Mouse (Mus musculus) kidney, postnatal 25 days (tissue): Measurements from ENCODE around the gene Lrp5.
A peak's percentile ranks its signal among the peaks of the same experiment; 100 is the strongest.

Experiments
- DNase-seq, 2 experiments: peaks; one replicate each; pipeline ENCODE4 v3.0.0; 2021; ENCODE audit warnings: mixed read lengths in 2 of 2

The Lrp5 gene

DNA sequence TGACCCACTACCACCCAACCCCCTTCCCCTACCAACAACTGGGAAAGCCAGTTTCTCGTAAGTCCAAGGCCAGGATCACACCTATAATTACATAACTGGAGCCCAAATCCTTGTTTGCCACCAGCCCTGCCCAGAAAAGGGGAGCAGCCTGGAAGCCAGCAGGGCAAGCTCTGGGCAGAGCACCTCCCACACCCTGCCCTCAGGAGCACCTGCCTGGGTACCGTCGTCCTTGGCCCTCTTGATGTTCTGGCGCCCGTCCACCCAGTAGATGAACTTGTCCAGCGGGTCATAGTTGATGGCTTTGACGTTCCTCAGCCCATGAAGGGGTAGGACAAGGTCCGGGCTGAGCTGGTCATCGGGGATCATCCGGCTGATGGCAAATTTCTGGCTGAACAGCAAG is 76.5 kb downstream of the Lrp5 start:
- peak; percentile 29 to 61 for DNase-seq

DNA sequence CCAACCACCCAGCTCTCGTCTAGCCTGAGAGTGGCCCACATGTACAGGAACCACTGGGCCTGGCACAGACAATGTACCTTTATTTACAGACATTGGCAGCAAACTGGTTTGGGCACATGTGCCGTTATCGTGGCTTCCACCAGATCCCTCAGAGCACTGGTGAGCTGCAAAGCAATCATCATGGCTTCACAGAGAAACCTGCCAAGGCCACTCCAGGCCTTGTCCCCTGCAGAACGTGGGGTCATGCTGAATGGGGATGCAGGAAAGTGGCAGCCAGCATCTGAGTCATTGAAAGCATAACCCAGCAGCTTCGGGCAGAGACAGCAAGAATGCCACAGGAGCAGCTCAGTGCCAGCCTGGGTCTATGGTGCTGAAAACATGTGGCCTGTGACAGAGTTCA is 92.0 kb downstream of the Lrp5 start:
- no peak for DNase-seq

- no peak for DNase-seq
Observed at GRCm38 (mm10) chr19:3593379-3594055, 92.8 kb downstream of the Lrp5 start.

- no peak for DNase-seq
Observed at GRCm38 (mm10) chr19:3589968-3590367, 96.4 kb downstream of the Lrp5 start.

- no peak for DNase-seq
Observed at GRCm38 (mm10) chr19:3589547-3589946, 96.8 kb downstream of the Lrp5 start.

- peak in 1 of 2 experiments; percentile 56 for DNase-seq
Observed at GRCm38 (mm10) chr19:3587729-3588128, 98.6 kb downstream of the Lrp5 start.

DNA sequence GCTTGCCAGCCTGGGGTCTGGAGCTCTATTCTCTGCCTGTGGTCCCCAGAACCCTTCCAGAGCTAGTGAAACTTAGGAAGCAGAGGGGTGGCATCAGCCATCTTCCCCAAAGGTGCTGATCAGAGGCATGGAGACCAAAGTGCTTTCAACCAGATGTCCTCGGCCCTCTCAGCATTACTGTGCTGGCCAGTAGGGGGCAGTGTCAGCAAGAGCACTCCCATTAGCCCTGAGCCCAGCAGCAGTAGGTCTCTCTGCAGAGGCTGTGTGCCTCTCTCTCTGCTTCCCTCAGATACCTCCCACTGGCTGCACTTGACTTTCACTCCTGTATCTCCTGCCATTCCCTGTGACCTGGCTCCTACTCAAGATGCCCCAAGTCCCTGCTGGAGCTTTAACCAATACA is 99.8 kb downstream of the Lrp5 start:
- peak; percentile 66 to 76 for DNase-seq

DNA sequence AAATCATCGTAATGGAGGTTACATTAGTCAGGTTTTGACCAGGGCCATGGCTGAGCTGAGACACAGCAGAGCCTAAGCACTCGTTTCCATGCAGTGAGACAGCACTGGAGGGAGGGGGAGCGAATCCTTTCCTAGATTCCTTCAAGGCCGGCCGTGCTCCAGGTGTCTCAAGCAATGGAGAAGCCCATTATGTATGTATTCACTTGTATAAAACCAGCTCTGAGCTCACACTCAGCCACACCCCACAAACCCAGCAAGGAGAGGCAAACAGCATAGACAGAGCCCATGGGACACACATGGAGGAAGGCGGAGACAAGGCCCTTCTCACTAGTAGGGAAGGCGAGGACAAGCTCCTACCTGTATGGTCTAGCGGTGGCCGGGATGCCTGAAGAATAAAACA is 100.3 kb downstream of the Lrp5 start:
- DNase-seq = no peak

GRCm38 (mm10) chr19:3581326-3581725 is 105.0 kb downstream of the Lrp5 start:
- peak; percentile 57 to 59 for DNase-seq

DNA sequence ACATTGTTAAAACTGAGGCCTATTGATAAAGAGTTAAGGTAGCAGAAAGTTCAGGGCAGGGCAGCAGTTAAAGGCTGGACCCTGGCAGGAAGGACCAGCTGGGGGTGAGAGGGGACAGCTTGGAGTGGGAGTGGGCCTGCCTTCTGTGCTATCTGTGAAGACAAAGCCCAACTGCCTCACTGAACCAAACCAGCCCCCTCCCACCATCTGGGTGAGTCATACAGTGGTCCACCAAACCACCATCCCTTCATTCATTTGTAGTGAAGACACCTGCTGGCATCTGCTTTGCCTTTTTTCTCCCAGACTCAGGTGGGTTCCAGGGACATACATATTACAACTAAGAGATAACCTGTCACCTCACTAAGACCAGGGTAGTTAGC is 108.5 kb downstream of the Lrp5 start:
- DNase-seq = no peak

GRCm38 (mm10) chr19:3577265-3577910 is 109.0 kb downstream of the Lrp5 start:
- no peak for DNase-seq

- no peak for DNase-seq
Observed at GRCm38 (mm10) chr19:3576451-3577264, 109.7 kb downstream of the Lrp5 start.

GRCm38 (mm10) chr19:3575632-3576384 is 110.6 kb downstream of the Lrp5 start, which contains the start of gene Ppp6r3:
TSS of gene Ppp6r3 (minus strand) at chr19:3575749.
- peak; percentile 99 for DNase-seq

DNA sequence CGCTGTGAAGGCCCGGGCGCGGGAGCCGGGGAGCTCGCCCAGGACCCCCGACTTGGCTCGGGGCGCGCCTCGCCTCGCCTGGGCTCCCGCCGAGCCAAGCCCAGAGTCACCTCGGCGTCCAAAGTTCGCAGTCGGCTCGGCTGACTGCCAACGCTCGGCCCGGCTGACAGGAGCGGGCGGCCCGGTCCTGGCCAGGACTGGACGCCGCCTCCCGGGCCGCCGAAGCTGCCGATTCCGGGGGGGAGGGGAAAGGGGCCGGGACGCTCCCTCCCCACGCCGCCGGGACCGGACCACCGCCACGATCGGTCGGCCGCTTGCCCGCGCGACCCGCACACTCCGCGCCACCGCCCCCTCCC is 111.1 kb downstream of the Lrp5 start:
- peak; percentile 93 to 96 for DNase-seq

DNA sequence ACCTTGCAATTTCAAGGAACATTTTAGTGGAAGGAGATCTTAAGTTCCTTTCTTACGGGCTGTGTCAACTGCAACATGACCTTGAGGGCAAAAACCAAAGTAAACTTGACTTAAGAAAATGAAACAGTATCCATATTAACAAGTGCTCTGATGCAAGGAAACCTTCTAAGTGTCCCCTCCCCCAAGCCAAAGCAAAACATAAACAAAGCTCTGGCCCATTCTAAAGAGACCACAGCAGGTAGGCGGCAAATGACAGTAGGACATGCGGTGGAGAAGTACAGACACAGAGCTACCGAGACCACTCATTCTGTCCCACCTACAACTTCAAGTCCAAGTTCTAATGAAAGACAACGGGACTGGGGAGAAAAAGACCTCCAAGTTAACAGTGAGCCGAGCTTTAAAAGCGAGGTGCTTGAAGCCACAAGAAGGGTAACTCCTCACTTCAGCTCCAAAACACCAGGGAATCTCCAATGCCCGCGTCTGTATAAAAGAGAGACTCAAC is 111.7 kb downstream of the Lrp5 start:
- peak in 1 of 2 experiments; percentile 17 for DNase-seq

DNA sequence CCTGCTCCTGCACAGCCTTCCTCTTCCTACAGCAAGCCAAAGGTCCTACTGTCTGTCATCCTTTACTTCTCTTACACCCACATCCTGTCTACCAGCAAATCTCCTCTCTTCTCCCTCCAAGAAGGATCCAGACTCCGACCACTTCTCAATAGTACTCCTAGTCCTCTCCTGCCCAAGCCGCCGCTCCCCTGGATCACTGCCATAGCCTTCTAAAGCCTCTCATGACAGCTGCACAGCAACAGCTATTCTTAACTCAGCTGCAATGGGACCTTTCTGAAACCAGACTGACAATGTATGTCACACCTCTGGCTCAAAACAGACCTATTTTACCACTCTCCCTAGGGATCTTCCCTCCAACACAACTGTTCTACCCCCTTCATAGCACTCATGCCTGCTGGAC is 122.1 kb downstream of the Lrp5 start:
- peak; percentile 42 to 46 for DNase-seq

DNA sequence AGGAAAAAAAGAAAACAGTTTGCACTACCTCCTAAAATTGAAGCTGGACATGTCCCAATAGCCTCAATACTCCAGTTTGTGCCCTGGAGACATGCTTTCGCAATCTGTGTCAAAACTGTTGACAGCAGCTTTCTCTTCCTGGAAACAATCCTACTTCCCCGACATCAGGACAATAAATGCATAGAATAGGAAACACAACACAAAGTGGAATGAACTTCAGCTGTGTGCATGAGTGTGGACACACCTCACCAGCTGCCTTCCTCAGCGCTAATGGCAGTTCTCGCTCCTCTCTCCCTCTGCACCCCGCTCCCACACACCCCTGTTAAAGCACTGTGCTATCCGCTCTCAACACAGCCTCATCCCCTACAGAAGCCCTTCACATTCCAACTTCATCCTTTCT is 123.6 kb downstream of the Lrp5 start:
- DNase-seq = peak in 1 of 2 experiments; percentile 31

DNA sequence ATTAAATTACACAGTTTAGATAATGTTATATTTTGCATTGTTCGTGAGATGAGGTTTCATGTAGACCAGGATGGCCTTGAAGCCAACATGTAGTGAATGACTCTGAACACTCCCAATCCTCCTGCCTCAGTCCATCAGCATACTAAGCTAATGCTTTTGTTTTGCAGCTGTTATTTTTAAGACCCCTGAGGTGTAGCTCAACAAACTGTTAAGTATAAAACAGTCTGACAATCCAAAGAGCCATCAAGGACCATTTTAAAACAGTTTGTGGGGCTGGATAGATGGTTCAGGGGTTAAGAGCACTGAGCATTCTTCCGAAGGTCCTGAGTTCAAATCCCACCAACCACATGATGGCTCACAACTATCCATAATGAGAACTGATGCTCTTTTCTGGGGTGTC is 124.1 kb downstream of the Lrp5 start:
- no peak for DNase-seq

DNA sequence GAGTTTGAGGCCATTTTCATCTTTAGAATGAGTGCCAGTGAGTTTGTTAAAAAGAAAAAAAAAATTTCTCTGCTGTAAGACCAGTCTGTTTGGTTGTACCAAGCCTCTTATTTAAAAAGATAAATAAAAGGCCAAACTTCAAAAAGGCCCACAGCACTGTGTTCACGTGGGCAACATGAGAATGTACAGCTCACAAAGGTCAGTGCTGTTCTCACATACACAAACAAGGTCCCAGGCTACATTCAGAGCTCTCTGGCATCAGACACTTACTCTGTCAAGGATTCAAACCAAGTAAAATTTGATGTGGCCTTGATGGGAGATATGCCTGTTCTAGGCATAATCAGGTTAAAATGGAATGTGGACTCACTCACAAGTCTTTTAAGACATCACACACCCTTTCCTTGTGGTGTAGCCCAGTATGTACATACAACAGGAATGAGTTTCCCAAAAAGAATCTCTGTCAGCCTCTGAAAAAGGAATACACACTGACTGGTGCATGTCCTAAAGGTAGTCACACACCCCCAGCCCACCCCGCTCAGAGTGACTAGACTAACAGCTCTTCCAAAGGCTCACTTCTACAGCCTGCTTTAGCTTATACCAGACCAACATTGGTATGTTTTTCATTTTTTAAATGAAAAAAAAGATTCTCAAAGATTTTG is 130.1 kb downstream of the Lrp5 start:
- no peak for DNase-seq

DNA sequence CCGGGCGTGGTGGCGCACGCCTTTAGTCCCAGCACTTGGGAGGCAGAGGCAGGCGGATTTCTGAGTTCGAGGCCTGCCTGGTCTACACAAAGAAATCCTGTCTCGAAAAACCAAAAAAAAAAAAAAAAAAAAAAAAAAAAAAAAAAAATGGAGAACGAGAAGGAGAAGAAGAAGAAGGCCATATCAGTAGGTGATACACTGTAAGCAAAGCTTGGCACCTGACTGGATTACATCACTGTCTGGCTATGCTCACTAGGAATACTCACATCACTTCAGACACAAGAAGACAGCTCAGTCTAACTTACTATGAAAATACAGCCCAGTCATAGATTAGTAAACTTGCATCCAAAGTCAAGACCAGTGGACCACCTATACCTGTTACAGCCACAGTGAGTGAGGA is 131.6 kb downstream of the Lrp5 start:
- no peak for DNase-seq

DNA sequence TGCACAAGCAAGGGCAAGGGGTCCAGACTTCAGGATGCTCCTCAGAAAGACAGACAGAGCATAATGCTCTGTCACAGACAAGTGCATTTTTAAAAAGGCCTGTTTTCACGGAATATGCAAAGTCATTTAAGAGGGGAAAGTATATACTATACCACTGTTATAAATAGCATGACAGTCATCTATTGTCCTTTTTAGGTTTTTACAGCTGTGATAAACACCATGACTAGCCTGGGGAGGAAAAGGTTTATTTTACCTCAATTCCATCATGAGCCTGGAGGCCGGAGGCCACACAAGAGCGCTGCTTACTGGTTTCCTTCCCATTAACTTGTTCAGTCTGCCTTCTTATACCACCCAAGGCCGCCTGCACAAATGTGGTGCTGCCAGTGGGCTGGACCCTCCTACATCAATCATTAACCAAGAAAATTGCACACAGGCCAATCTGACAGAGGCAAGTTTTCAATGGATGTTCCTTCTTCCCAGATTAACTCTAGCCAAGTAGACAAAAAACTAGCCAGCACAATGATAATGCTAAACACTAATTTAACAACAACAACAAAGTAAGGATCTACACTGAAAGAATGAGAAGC is 134.7 kb downstream of the Lrp5 start:
- peak; percentile 68 to 79 for DNase-seq

GRCm38 (mm10) chr19:3550101-3550500 is 136.3 kb downstream of the Lrp5 start:
- no peak for DNase-seq
